Mouse (Mus musculus) spleen, postnatal 4 days (tissue): ENCODE measurements around the gene Lipo2.
"Not testable (repeated sequence)": the region's sequence is repeated elsewhere in the genome, so short reads cannot be mapped to it uniquely, and the experiment has no call there.

Experiments
- DNase-seq, 2 experiments: peaks; one replicate each; pipeline ENCODE4 v3.0.0; 2022; ENCODE audit warnings: low spot score in 2 of 2

Lipo2 gene

DNA sequence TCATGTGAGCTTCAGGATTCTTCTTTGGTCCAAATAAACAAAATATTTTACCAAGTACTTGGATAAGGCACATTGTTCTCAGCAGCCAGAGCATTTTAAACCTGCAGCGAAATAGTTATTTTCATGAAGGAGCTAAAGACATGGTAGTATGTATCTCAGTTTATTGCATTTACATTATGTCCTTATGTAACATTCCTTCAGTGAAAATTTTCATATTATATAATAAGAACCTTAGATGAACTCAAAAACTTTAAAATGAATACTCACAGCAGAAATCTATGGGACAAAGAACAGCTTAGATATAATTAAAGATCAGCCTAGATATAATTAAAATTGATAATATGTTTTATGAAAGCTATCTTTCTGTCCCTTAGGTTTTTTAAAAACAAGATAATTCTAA, at the start of gene Lipo2:
Gene Lipo2, minus strand, starts transcription at position 101 of the 400 bp plus-strand sequence.
- not testable (repeated sequence) for DNase-seq

DNA sequence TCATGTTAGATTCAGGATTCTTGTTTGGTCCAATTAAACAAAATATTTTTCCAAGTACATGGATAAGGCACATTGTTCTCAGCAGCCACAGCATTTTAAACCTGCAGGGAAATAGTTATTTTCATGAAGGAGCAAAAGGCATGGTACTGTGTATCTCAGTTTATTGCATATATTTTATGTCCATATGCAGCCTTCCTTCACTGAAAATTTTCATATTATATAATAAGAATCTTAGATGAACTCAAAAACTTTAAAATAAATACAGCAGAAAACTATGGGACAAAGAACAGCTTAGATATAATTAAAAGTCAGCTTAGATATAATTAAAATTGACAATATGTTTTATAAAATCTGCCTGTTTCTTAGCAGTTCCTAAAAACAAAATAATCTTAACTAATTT, 36.2 kb upstream of the Lipo2 start, which contains the start of gene Lipo1:
Gene Lipo1, minus strand, starts transcription at position 101 of the 400 bp plus-strand sequence.
- not testable (repeated sequence) for DNase-seq

DNA sequence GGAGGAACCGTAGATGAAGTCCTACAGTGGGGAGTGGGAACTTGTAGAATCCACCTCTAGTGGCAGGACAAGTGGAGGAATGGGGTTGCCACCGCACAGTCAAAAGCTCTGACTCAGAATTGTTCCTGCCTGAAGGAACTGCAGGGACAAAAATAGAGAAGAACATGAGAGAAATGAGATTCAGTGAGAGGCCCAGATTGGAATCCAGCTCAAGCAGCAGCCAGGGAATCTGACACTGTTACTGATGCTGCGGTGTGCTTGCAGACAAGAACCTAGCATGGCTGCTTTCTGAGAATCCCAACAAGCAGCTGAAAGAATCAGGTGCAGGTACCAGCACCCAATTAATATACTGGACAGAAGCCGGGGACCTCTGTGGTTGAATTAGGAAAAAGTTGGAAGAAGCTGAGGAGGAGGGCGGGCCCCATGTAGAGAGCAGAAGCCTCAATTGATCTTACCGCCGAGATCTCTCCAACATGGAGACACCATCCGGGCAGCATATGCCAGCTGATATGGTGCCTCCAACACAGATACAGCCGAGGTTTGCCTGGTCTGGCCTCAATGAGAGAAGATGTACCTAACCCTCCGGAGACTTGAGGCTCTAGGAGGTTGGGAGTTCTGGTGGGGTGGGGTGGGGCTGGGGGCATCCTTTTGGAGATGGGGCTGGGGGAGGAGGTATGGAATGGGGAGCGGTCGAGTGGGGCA, 35.6 kb upstream of the Lipo2 start:
- DNase-seq = no peak

DNA sequence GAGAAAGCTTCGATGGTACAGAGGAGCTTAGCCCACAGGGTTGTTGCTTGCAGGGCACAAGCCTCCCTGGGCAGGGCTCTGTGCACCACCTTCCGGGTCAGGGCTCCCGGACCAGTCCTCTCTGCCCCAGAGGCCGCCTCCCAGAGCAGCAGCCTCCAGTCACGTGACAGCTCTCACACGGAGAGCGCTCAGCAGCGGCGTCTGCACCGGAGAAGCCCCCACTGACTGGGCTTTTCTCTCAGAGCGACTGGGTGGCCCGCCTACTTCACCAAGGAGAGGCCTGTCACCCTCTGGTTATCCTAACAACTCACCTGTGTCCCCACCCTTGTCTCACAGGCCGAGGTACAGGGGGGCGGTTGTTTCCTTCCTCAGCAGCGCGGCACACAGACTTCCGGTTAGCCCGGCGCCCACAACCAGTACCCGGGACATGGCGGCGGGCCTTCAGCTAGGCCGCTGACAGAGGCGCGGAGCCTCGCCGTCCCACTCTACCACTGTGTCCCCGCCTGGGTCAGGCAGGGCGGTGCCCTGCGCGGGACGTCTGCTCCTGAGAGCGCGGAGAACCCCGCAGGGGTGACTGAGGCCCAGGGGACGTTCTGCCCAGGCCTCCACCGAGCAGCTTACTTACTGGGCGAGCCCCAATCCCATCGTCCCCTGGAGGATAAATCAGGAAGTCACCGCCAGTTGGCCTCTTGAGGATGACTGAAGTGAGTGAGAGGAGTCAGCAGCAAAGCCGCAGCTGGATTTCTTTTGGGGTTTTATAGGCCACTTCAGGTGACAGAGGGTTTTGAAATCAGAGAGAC, 10.3 kb upstream of the Lipo2 start, which contains the start of gene Lipo3:
Gene Lipo3, minus strand, starts transcription at position 665 of the 800 bp plus-strand sequence.
- peak; percentile 16 to 66 for DNase-seq
